Mouse (Mus musculus) limb, embryonic 12.5 days (tissue): Measurements from ENCODE around the gene Vash2. TPM values are rescaled to one million over a fixed set of nuclear protein-coding genes. Genes with fewer than 3 reads are reported as not detected.
A peak's percentile ranks its signal among the peaks of the same experiment; 100 is the strongest.
"Not testable (repeated sequence)": the region's sequence is repeated elsewhere in the genome, so short reads cannot be mapped to it uniquely, and the experiment has no call there.

ENCODE experiments used
- ATAC-seq: fragments of 200-750 bp; cut with Nextera tagmentation; 2 replicates; pipeline ENCODE4 v1.8.0; 2017; ENCODE audit warnings: low read depth, moderate TSS enrichment; ENCODE audit not compliant: insufficient number of reproducible peaks, insufficient read depth, low FRiP score, low TSS enrichment
- H3K27ac ChIP-seq: fragments of 300-500 bp; sonication (generic); 2 replicates; pipeline ENCODE4 v1.5.1; 2016; ENCODE audit warnings: mild to moderate bottlenecking, moderate library complexity
- H3K27me3 ChIP-seq: fragments of 300-500 bp; sonication (generic); 2 replicates; pipeline ENCODE4 v1.6.1; 2016; ENCODE audit warnings: mild to moderate bottlenecking, moderate library complexity
- H3K36me3 ChIP-seq: fragments of 300-500 bp; sonication (generic); 2 replicates; pipeline ENCODE4 v1.6.1; 2016; ENCODE audit warnings: mild to moderate bottlenecking, moderate library complexity
- H3K4me1 ChIP-seq: fragments of 300-500 bp; sonication (generic); replicated peaks from 2 replicates; pipeline ENCODE4 v1.6.1; 2016
- H3K4me2 ChIP-seq: fragments of 300-500 bp; sonication (generic); 2 replicates; pipeline ENCODE4 v1.6.1; 2016; ENCODE audit warnings: mild to moderate bottlenecking, moderate library complexity
- H3K4me3 ChIP-seq: fragments of 300-500 bp; sonication (generic); replicated peaks from 2 replicates; pipeline ENCODE4 v1.5.1; 2016; ENCODE audit warnings: mild to moderate bottlenecking
- H3K9ac ChIP-seq: fragments of 300-500 bp; sonication (generic); replicated peaks from 2 replicates; pipeline ENCODE4 v1.6.1; 2016; ENCODE audit warnings: mild to moderate bottlenecking, moderate library complexity
- H3K9me3 ChIP-seq: fragments of 300-500 bp; sonication (generic); 2 replicates; pipeline ENCODE4 v1.6.1; 2016; ENCODE audit warnings: mild to moderate bottlenecking, moderate library complexity
- WGBS: fragments of 180-500 bp; shearing (Covaris S2); methylation state at CpG from one replicate; pipeline ENCODE4 v1.1.7; 2016; 5-methylcytosine and 5-hydroxymethylcytosine counted together
- polyA plus RNA-seq: library from polyadenylated mRNA; unstranded; fragments of >200 nt; fragmentation: Nextera tagmentation; extraction: Ambion mirVana; gene quantifications from 2 replicates; pipeline ENCODE4 v1.2.1, GENCODE M21; 2016

The Vash2 gene
- polyA plus RNA-seq = 81.8 and 82.0 TPM in 2 replicates

DNA sequence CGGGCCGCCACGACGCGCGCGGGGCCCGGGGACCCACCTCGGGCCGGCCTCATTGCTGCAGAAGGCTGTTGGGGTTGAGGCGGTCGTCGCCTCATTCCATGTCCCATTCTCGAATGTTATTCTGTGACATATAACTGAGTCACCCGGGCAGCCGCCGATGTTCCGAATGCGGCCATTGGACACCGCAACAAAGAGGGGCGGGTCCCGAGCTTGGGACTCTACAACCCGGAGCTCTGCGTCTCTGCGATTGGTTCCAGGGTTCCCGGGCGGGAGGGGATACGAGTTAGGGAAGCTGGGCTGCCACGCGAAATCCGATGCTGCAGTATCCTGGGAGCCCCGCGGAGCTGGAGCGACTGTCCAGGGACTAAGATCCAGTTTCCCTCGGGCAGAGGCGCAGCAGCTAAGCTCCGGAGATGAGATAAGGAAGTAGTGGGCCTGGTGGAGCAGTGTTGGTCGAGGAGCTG lies at the start of gene Vash2:
Gene Vash2 (minus strand): TSS at position 197 of the 464 bp plus-strand sequence.
- WGBS = under 1% methylated on average over 38 of the region's 38 CpGs
- Histone ChIP-seq H3K4me1 (peaks cover 28% of the 10 kb centered on the region), H3K4me2 (peak within 1 kb of the TSS; percentile 93), H3K27me3 (no peaks in the 10 kb centered on the region), H3K4me3 (peak within 1 kb of the TSS; percentile 79), H3K9me3 (no peaks in the 10 kb centered on the region), H3K36me3 (peaks cover 23% of the 10 kb centered on the region), H3K27ac (peak within 1 kb of the TSS; percentile 97), H3K9ac (peak within 1 kb of the TSS; percentile 94)
- peak; percentile 97 for ATAC-seq

DNA sequence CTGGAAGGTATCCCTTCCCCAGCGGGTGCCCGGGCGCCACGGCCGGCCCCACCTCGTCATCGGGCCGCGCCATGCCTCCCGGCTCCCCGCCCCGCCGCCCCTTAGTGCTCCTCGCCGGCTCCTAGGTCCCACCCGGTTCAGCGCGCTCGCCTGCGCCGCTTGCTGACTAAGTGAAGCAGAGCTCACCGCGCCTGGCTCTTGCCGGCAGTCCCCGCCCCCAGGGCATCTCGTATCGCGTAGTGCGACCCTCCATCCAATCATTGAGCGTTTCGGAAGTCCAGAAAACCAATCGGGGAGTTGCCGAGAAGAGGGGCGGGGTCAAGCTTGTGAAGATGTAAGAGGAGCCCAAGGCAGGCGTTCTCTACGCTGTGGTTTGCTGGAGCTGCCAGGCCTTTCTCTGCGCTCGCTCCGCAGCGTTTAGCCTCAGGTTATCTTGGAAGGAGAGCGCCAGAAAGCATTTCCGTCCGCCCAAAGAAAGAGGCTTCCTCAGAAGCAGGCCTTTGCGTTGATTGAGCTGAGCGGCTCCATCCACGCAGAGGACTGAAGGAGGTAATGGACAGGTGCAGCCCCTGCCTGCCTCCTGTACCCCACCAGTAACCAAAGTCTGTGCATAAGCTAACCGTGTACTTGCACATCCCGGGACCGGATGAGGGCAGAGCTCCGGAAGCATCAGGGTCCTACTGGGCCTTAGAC lies 47.1 kb upstream of the Vash2 start, which contains the start of gene Flvcr1:
Gene Flvcr1 (minus strand): TSS at position 138 of the 693 bp plus-strand sequence.
- Histone ChIP-seq H3K9me3 (no peaks in the 10 kb centered on the region), H3K4me1 (peaks cover 18% of the 10 kb centered on the region), H3K4me2 (peak within 1 kb of the TSS; percentile 95), H3K36me3 (peaks cover 6% of the 10 kb centered on the region; the same call in 1 of the 2 replicates), H3K4me3 (peak within 1 kb of the TSS; percentile 85), H3K27me3 (no peaks in the 10 kb centered on the region), H3K9ac (peak within 1 kb of the TSS; percentile 87), H3K27ac (peak within 1 kb of the TSS; percentile 84)
- ATAC-seq = peak; percentile 99
- under 1% methylated on average over 50 of the region's 50 CpGs for WGBS

DNA sequence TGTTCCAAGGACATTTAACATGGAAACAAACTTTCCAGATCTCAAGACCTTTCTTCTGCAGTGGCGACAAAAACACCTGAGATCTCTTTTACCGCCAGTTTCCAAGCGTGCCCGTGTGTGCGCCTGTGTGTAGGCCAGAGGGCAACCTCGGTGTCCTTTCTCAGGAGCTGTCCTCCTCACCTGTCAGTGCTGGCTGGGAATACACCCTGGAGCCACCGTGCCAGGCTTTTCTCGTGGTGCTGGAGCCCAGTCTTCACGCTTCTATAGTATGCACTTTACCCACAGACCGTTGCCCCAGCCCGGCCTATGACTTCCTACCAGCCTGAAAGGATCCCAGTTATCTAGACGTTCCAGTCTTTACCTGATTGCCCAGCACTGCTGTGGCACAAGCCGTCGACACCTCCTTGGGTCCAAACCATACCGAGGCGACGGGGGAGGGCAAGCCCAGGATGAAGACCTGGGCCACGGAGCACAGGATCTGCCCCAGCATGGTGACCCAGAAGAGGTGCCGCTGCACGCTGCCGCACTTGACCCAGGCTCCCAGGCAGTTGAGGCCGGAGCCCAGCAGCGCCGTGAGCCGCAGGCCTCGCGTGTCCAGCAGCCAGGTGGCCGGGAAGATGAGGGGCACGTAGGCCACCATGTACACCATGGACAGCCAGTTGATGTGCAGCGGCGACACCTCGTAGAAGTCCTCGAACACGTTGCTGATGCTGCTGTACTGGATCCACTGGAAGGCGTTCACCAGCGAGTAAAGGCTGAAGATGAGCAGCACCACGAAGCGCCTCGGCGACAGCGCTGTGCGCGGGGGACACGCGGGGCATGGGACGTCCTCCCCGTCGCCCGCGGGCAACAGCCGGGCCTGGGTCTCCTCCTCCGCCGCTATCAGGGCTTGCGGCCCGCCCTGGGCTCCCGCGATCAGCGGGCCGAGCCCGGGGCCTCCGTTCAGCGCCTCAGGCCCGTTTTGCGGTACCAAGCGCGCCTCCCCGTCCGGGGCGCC lies 46.2 kb upstream of the Vash2 start:
- WGBS = 3% methylated on average over 69 of the region's 69 CpGs
- peaks cover 19% of the 10 kb centered on the region for H3K4me1 ChIP-seq
- ATAC-seq = no peak; the same call in 1 of the 2 replicates

DNA sequence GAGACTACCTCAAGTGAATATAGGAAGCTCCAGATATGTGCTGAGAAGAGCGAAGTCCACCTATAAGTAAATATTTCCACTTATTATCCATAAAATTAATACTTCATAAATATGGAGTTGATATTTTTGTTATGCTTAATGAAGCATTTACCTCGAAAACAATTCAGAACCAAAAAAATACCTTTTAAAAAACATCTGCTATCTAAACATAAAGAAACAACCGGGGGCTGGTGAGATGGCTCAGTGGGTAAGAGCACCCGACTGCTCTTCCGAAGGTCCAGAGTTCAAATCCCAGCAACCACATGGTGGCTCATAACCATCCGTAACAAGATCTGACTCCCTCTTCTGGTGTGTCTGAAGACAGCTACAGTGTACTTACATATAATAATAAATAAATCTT lies 44.7 kb upstream of the Vash2 start:
- not testable (repeated sequence) for H3K4me2 ChIP-seq, H3K9ac ChIP-seq, ATAC-seq, H3K9me3 ChIP-seq, H3K4me3 ChIP-seq, H3K27me3 ChIP-seq, H3K27ac ChIP-seq
- H3K4me1 ChIP-seq = peaks cover 19% of the 10 kb centered on the region
- H3K36me3 ChIP-seq = peaks cover 13% of the 10 kb centered on the region; the same call in 1 of the 2 replicates
- WGBS = 91% methylated on average over 6 of the region's 6 CpGs

More for the DNA sequence above, 46.2 kb upstream of the Vash2 start:
- H3K27me3 ChIP-seq = no peaks in the 10 kb centered on the region
- H3K9ac ChIP-seq = peak overlapping the region; percentile 87
- H3K36me3 ChIP-seq = peaks cover 6% of the 10 kb centered on the region; the same call in 1 of the 2 replicates
- no peaks in the 10 kb centered on the region for H3K9me3 ChIP-seq
- H3K27ac ChIP-seq = peak overlapping the region; percentile 78
- H3K4me3 ChIP-seq = peak overlapping the region; percentile 85
- peak overlapping the region; percentile 95 for H3K4me2 ChIP-seq

DNA sequence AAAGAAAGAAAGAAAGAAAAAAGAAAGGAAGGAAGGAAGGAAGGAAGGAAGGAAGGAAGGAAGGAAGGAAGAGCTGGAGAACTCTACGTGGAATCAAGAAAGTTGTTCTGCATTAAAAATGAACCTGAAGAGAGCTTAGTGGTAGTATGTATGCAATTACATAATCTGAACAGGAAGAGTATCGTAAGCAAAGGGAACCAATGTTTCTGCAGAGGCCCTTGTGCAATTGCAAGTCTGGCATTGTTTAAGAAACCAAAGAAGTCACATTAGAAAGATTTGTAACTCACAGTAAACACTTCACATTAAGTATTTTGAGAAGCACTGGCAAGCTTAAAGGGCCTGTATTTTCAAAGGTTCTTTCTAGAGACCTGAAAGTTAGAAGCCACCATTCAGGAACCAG lies 44.0 kb upstream of the Vash2 start:
- Histone ChIP-seq H3K27ac (no peak overlapping the region), H3K36me3 (peaks cover 13% of the 10 kb centered on the region; the same call in 1 of the 2 replicates), H3K27me3 (no peaks in the 10 kb centered on the region), H3K9ac (no peak overlapping the region), H3K9me3 (no peaks in the 10 kb centered on the region), H3K4me3 (no peak overlapping the region), H3K4me1 (peaks cover 19% of the 10 kb centered on the region), H3K4me2 (no peak overlapping the region)
- 84% methylated on average over 2 of the region's 2 CpGs for WGBS
- no peak for ATAC-seq

DNA sequence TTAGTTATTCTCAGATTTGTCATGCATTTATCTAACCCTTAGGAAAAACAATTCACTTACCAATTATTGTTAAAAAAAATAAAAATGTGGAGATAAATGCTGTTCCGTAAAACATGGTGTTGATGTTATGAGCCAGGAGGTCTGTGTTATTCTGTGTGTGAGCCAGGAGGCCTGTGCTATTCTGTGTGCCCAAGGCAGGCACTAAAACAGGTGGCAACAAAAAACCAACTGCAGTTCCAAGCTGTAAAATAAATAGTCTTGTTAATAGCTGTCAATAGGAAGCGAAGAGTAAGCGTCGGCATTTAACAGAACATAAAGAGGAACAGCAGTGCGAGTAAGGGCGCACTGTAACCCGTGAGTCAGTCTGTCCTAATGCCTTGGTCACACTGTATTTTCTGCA lies 41.9 kb upstream of the Vash2 start:
- H3K4me3 ChIP-seq = no peak overlapping the region
- no peak overlapping the region for H3K9ac ChIP-seq
- H3K36me3 ChIP-seq = peaks cover 13% of the 10 kb centered on the region; the same call in 1 of the 2 replicates
- H3K4me1 ChIP-seq = peaks cover 12% of the 10 kb centered on the region
- H3K9me3 ChIP-seq = no peaks in the 10 kb centered on the region
- no peak overlapping the region for H3K27ac ChIP-seq
- ATAC-seq = no peak
- H3K4me2 ChIP-seq = no peak overlapping the region
- no peaks in the 10 kb centered on the region for H3K27me3 ChIP-seq
- 58% methylated on average over 7 of the region's 7 CpGs for WGBS

DNA sequence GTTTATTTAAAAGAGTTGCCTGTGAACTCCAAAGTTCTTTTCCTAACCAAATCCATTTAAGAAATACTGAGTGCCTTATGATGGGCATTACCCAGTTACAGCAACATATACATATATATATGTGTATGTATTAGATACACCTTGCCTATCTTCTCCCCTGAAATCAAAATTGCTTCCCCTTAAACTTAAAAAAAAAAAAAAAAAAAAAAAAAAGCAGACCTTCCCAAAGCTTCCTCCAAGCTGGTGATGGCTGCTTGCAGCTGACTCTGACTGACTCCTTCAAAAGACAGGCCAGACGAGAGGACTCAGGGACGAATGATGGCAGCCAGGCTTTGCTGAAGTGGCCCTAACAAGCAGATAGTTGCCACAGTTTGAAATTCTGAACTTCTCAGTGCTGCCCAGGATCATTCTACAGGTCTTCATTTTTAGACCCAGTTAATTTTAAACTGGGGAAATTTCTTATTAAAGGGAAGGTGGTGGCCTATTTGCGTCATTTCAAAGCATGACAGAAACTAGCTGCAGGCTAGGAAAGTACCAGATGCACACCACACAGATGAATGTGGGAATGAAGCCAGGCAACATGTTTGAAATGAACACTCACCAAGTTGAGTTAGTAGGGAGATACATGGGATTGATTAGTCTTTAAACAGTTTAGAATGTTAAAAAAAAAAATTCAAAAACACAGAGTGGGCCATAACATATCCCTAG lies 41.3 kb upstream of the Vash2 start:
- Histone ChIP-seq H3K4me1 (peaks cover 12% of the 10 kb centered on the region), H3K4me2 (no peak overlapping the region), H3K27ac (no peak overlapping the region), H3K9me3 (no peaks in the 10 kb centered on the region), H3K36me3 (peaks cover 13% of the 10 kb centered on the region; the same call in 1 of the 2 replicates), H3K9ac (no peak overlapping the region), H3K4me3 (no peak overlapping the region), H3K27me3 (no peaks in the 10 kb centered on the region)
- ATAC-seq = no peak
- WGBS = 80% methylated on average over 3 of the region's 3 CpGs

DNA sequence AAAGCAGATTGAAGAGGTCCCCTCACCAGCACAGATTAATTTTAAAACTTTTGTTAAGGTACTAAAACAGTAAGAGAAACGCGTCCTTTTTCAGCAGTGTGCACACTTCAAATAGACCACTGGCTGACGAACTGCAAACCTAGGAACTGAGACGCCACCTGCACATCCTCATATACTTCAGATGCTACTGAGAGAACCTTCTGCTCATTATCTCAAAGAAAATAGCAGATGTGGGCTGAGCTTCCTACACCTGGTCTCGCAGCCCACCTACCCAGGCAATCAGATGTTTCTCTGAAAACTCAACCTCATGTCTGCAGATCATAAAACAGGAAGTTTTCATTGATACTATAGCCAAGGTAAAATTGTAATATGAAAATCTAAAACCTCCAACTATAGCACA lies 40.7 kb upstream of the Vash2 start:
- no peaks in the 10 kb centered on the region for H3K9me3 ChIP-seq
- no peaks in the 10 kb centered on the region for H3K27me3 ChIP-seq
- 92% methylated on average over 5 of the region's 5 CpGs for whole genome bisulfite sequencing
- H3K36me3 ChIP-seq = peaks cover 18% of the 10 kb centered on the region; the same call in 1 of the 2 replicates
- H3K9ac ChIP-seq = no peak overlapping the region
- no peak overlapping the region for H3K27ac ChIP-seq
- H3K4me3 ChIP-seq = no peak overlapping the region
- ATAC-seq = no peak
- peaks cover 7% of the 10 kb centered on the region for H3K4me1 ChIP-seq
- H3K4me2 ChIP-seq = no peak overlapping the region

DNA sequence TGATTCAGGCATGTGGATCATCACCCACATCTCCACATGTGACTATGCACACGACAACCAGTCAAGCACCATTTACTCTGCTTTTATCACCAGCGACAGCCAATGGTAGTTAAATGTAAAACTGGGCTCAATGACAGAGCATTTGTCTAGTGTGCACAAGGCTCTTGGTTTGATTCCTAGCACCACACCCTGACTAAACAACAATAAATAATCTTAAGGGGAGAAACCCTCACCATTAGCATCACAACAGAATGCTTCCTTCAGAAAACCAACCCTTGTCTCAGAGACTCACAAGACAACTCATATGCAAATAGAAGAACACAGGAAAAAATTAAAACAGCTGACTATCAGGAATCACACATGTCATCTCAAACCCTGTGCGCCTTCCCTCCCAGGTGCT lies 35.2 kb upstream of the Vash2 start:
- no peak for ATAC-seq
- Histone ChIP-seq H3K27ac (no peak overlapping the region), H3K4me2 (no peak overlapping the region), H3K4me3 (no peak overlapping the region), H3K9ac (no peak overlapping the region), H3K27me3 (no peaks in the 10 kb centered on the region), H3K36me3 (peaks cover 56% of the 10 kb centered on the region), H3K9me3 (no peaks in the 10 kb centered on the region), H3K4me1 (no peaks in the 10 kb centered on the region)
- 96% methylated on average over 3 of the region's 3 CpGs for WGBS

DNA sequence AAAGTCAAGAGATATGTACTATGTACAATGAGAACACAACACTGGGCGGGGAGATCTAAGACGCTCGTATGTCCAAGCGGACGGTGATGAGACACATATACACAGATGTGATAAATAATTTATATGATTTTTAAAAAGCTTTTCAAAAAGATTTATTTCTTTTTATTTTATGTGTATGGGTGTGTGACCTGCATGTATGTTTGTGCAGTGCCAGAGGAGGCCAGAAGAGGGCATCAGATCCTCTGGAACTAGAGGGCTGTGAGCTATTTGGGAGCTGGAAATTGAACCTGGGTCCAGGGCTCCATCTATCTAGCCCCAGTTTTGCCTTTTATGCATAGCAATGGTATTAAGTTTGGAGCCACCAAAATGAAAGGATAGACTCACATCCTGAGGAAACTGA lies 29.6 kb upstream of the Vash2 start:
- Histone ChIP-seq H3K9me3 (no peaks in the 10 kb centered on the region), H3K4me3 (no peak overlapping the region), H3K9ac (no peak overlapping the region), H3K4me1 (no peaks in the 10 kb centered on the region), H3K27ac (no peak overlapping the region), H3K4me2 (no peak overlapping the region), H3K36me3 (peaks cover 75% of the 10 kb centered on the region), H3K27me3 (no peaks in the 10 kb centered on the region)
- ATAC-seq = no peak
- WGBS = 97% methylated on average over 5 of the region's 5 CpGs
